Mouse (Mus musculus): ENCODE measurements at regions not wholly inside any gene's neighbourhood (a gene's known extent, or its start where the extent isn't known, plus 50 kb on each side); places are given as distances from the start of the nearest gene placed in this dataset.

GRCm38 (mm10) chr4:7191228-7191627, 1047.6 kb downstream of the Car8 start:
- intact Hi-C loops (cut with DNase I; ENCODE audit: low total_unique reads): no loop called here

GRCm38 (mm10) chr4:7175030-7175429, 1063.8 kb downstream of the Car8 start:
- DNase-seq: no peak
- intact Hi-C loops (cut with DNase I; ENCODE audit: low total_unique reads): no loop called here

More at GRCm38 (mm10) chr4:7191228-7191627, 1047.6 kb downstream of the Car8 start:
- no peak for DNase-seq

DNA sequence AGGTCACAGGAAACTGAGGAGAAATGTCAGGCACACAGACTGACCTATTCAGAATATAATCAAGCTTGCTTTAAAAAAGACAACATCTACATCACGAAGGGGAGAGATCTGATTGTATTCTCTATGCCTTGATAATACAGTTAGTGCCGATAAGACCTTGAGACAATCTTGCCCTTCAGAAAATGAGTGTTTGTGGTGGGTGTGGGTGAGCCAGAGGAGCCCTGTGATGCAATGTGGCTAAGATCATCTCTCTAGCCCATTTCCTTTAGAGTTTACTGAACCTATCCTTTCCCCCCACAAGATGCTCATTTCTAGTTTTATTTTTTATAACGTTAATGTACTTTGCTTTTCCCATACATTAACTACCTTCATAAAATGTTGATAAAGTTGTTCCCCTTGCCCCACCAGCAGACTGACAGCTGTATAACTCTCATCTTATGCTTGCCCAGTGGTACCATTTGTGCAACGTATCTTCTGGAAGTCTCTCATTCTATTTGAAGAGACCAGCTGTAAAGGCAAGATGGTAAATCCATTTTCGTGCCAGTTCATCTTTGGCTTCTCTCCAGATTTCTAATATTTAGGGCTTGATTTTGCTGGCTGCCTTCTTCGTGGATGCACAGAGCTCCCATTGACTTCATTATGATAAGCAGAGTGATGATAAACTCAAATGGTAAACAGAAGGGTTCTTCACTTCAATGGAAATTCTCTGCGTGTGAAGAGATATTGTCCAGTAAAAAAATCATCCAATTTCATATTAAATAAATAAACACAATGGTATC, 1066.1 kb downstream of the Car8 start:
- intact Hi-C loops (cut with DNase I; ENCODE audit: low total_unique reads): no loop called here
- no peak for DNase-seq

GRCm38 (mm10) chr4:7171637-7172417, 1067.0 kb downstream of the Car8 start:
- DNase-seq: no peak
- intact Hi-C loops (cut with DNase I; ENCODE audit: low total_unique reads): no loop called here

DNA sequence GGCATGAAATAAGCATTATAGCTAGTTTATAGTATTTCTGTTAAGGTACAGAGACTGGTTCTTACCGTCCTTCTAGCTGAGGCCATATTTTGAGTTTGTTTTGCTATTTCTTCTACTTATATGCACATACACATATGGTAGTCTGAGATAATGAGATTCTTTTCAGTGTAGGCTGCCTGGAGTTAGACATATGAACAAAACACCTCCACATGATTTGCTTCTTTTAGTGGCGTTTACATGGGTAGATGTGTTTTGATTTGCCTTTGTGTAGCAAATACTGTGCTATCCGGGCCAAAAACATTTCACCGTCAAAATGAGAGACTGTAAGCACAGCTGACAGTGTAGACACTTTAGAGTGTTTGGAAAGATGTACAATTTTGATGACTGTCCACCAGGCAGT, 1077.4 kb downstream of the Car8 start:
- DNase-seq: no peak
- intact Hi-C loops (cut with DNase I; ENCODE audit: low total_unique reads): no loop called here

DNA sequence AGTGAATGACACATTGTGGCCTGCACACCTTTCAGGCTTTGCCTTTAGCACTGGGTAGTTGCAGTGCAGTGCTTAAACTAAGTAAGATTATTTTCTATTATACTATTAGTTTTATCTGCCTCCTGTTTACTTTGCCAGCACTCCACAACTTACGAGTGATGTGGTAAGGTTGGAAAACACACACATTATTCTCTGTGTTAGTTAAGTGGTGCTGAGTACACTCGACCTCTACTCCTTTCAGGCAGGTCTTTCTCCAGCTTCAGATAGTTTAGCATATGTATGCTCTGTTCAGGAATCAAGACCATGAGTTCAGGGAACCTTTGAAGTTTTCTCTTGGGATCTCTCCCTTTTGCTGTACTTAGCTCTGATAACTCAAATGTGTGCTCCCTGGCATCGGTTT, 1081.0 kb downstream of the Car8 start:
- DNase-seq: no peak
- intact Hi-C loops (cut with DNase I; ENCODE audit: low total_unique reads): no loop called here

DNA sequence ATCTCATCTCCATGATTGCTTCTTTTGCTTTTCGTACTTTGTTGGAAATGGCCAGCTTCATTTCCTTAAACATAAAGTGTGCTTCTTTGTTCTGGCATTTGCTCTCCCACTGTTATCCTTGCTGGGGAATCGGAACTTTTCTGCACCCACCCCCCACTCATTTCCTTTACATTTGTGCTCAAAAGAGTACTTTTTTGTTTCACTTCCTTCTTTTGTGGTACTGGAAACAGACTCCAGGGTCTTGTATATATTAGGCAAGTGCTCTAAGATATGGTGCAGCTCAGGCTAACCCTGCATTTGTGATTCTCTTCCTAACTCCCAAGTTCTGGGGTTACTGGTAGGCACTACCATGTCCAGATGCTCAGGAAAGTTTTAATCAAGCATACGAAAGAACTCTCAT, 1084.6 kb downstream of the Car8 start:
- intact Hi-C loops (cut with DNase I; ENCODE audit: low total_unique reads): no loop called here

GRCm38 (mm10) chr4:7153835-7154234, 1085.0 kb downstream of the Car8 start:
- no peak for DNase-seq
- intact Hi-C loops (cut with DNase I; ENCODE audit: low total_unique reads): no loop called here

More for the DNA sequence above, 1084.6 kb downstream of the Car8 start:
- DNase-seq: no peak

- no peak for DNase-seq
- intact Hi-C loops (cut with DNase I; ENCODE audit: low total_unique reads): no loop called here
Observed at GRCm38 (mm10) chr4:7145756-7146155, 1093.1 kb downstream of the Car8 start.

DNA sequence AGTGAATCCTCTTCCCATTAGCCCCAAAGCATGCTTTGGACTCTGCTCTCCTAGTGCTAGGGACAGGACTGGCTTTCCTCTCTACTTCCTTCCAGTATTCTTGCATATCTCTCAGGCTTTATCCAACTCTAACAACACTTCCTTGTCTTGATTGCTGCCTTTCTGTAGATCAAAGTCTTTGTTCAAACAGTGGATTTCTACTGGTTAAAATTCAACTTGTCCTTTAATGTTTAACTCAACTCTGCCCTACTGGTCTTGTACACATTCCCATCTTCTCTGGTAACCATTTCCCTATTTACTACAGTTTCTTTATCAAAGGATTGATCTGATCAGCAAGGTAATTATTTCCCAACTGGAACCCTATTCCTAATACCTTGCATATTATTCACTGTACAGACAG, 1094.6 kb downstream of the Car8 start:
- no peak for DNase-seq
- intact Hi-C loops (cut with DNase I; ENCODE audit: low total_unique reads): no loop called here

DNA sequence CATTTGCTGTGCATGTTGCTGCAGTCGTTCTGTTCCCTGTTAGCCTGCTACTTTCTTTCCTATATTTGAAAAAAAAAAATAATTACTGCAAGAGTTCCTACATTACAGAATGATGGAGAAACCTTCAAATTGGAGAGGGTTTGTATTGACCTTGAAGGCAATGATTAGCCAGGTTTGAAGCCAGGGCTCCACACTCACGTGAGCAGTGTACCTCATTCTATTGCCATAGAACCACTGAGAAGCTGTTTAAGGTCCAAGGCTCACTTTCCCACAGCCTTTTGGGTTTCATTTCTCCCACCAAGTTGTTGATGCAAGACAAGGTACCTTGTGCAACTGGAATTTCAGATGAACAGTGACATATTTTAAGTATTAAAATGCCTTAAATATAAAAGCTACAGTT, 1095.2 kb downstream of the Car8 start:
- intact Hi-C loops (cut with DNase I; ENCODE audit: low total_unique reads): no loop called here
- no peak for DNase-seq

DNA sequence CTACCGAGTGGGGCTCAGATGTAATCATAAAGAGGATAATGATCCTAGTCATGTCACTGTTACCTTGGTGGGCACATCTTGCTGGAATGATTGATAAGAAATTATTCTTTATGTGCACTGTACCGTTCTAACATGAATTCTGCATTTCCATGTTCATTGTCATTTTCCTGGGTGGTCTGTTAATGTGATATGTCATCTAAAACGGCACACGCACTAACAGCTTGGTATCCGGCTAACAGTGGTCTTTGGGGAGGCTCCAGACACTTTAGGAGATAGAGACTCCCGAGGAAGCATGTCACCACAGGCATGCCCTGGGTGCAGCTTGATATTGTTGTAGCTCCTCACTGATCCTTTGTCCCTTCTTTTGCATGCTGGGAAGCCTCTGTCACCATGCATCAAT, 1096.1 kb downstream of the Car8 start:
- DNase-seq: no peak
- intact Hi-C loops (cut with DNase I; ENCODE audit: low total_unique reads): no loop called here

- intact Hi-C loops (cut with DNase I; ENCODE audit: low total_unique reads): no loop called here
- DNase-seq: no peak
Observed at GRCm38 (mm10) chr4:7112159-7112558, 1126.7 kb downstream of the Car8 start.

GRCm38 (mm10) chr4:7092957-7093356, 1145.9 kb downstream of the Car8 start:
- intact Hi-C loops (cut with DNase I; ENCODE audit: low total_unique reads): no loop called here

DNA sequence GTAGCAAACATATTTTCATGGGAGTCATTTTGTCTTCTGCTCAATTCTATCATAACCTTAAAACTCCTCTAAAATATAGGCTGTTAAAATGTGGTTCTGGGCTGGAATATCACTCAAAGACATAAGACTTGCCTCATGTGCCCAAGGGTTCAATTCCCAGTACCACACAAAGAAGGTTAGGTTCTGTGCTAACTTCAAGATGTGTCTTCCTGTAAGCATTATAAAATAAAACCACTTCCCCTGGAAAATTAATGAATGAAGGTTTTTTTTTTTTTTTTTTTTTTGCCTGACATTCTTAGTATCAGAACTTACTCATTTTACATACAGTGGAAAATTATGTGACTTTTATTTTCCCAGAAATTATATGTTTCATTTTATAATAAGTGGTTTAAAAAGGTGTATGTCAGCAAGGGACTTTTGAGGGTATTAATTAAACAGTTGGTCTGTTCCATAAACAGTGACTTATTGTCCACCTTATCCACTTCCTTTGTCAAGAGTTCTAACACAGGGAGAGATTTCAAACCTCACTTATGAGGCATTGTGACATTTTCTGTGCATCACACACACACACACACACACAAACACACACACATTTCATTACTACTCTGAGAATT, 1147.5 kb downstream of the Car8 start:
- intact Hi-C loops (cut with DNase I; ENCODE audit: low total_unique reads): no loop called here

More at GRCm38 (mm10) chr4:7092957-7093356, 1145.9 kb downstream of the Car8 start:
- no peak for DNase-seq

More for the DNA sequence above, 1147.5 kb downstream of the Car8 start:
- DNase-seq: no peak
